Mouse (Mus musculus) myocyte (in vitro differentiated cells): ENCODE measurements at regions not wholly inside any gene's neighbourhood (a gene's known extent, or its start where the extent isn't known, plus 50 kb on each side); places are given as distances from the start of the nearest gene placed in this dataset.

Source experiments
- H3K27me3 ChIP-seq: one replicate; pipeline ENCODE4 v1.6.1; 2011; ENCODE audit not compliant: control insufficient read depth, insufficient read depth, insufficient read length
- H3K36me3 ChIP-seq: one replicate; pipeline ENCODE4 v1.6.1; 2011; ENCODE audit not compliant: control insufficient read depth, insufficient read depth
- H3K4me2 ChIP-seq: one replicate; pipeline ENCODE4 v1.6.1; 2011; ENCODE audit warnings: low read depth, control low read depth
- H3K4me3 ChIP-seq: one replicate; pipeline ENCODE4 v1.5.1; 2011; ENCODE audit warnings: mild to moderate bottlenecking, control low read depth, moderate library complexity
- H3K79me2 ChIP-seq: one replicate; pipeline ENCODE4 v1.6.1; 2011; ENCODE audit not compliant: control insufficient read depth, insufficient read depth
- H3ac ChIP-seq: one replicate; pipeline ENCODE4 v1.6.1; 2011; ENCODE audit not compliant: control insufficient read depth, insufficient read length
- CEBPB ChIP-seq: IDR thresholded peaks from 2 replicates; pipeline ENCODE4 v1.6.1; 2011; ENCODE audit warnings: mild to moderate bottlenecking, moderate library complexity; ENCODE audit not compliant: poor library complexity, insufficient read depth, severe bottlenecking
- E2F4 ChIP-seq: IDR thresholded peaks from one replicate; pipeline ENCODE4 v1.6.1; 2011; ENCODE audit warnings: mild to moderate bottlenecking, control low read depth, moderate library complexity; ENCODE audit not compliant: insufficient read depth
- MAX ChIP-seq: IDR thresholded peaks from one replicate; pipeline ENCODE4 v1.6.1; 2011; ENCODE audit warnings: low read depth, mild to moderate bottlenecking, control low read depth
- MYOD1 ChIP-seq, 3 experiments: IDR thresholded peaks; one replicate each; pipeline ENCODE4 v1.6.1; 2011; ENCODE audit warnings: control low read depth in 2 of 3, low read depth in 2 of 3, mild to moderate bottlenecking in 2 of 3, moderate library complexity in 1 of 3; ENCODE audit not compliant: insufficient read length in 2 of 3, control insufficient read depth in 1 of 3
- MYOG ChIP-seq, 3 experiments: IDR thresholded peaks; one replicate each; pipeline ENCODE4 v1.6.1; 2011; ENCODE audit warnings: control low read depth in 2 of 3, low read depth in 2 of 3, mild to moderate bottlenecking in 2 of 3; ENCODE audit not compliant: insufficient read length in 2 of 3, control insufficient read depth in 1 of 3, insufficient read depth in 1 of 3
- POLR2A ChIP-seq: IDR thresholded peaks from one replicate; pipeline ENCODE4 v1.6.1; 2011; ENCODE audit warnings: low read depth, mild to moderate bottlenecking, control low read depth, moderate library complexity; ENCODE audit not compliant: insufficient read length
- POLR2AphosphoS2 ChIP-seq: IDR thresholded peaks from one replicate; pipeline ENCODE4 v1.6.1; 2011; ENCODE audit warnings: low read depth, control low read depth; ENCODE audit not compliant: insufficient read length
- REST ChIP-seq: IDR thresholded peaks from one replicate; pipeline ENCODE4 v1.6.1; 2011; ENCODE audit warnings: mild to moderate bottlenecking, control low read depth, moderate library complexity; ENCODE audit not compliant: insufficient read depth, insufficient read length
- SRF ChIP-seq: IDR thresholded peaks from one replicate; pipeline ENCODE4 v1.6.1; 2011; ENCODE audit warnings: low read depth; ENCODE audit not compliant: control insufficient read depth, insufficient read length
- TCF12 ChIP-seq: IDR thresholded peaks from one replicate; pipeline ENCODE4 v1.6.1; 2011; ENCODE audit warnings: mild to moderate bottlenecking, control low read depth; ENCODE audit not compliant: poor library complexity, insufficient read depth, severe bottlenecking
- TCF3 ChIP-seq: IDR thresholded peaks from one replicate; pipeline ENCODE4 v1.6.1; 2011; ENCODE audit warnings: low read depth, control low read depth; ENCODE audit not compliant: insufficient read length
- USF1 ChIP-seq: IDR thresholded peaks from one replicate; pipeline ENCODE4 v1.6.1; 2011; ENCODE audit warnings: low read depth, mild to moderate bottlenecking, control low read depth, moderate library complexity

DNA sequence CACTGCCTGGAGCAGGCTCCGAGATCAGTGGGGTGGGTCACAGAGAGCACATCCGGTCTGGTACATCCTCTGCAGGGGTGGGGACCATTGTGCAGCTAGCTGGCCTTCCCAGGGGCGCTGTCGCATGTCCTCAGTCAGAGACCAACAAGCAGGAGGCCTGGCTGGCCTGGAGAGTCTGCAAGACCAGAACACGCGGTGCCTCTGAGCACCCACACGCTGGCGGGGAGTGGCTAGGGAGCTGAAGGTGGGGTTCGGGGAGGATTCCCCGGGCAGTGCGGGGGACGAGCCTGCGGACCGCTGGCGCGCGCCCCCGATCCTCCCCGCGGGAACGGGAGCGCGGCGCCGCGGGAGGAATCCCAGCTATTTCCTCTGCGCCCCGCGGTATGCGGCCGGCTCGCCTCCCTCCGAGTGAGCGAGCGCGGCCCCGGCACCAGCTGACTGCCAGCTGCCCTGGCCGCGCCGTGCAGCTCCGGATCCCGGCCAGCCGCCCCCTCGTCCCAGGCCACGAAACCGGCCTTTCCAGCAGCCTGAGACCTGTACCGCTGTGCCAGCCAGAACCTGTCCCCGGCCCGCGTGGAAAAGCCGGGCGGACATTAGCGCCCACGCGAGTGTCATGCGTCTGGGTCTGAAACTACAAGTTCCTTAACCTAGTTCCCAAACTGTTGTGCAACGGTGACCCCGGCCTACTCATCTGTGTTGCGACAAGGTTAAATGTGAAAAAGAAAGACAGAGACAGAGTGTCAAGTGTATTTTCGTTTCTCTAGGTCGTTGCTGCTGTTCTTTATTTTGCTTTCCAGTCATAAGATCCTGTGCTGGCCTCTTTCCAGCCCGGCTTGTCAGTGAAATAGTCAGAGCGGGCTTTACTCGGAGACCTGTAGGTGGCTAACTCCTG is 61.2 kb downstream of the Pkdcc start:
- H3K4me2 ChIP-seq, result peak overlapping the region; percentile 86
- H3K4me3 ChIP-seq, result peak overlapping the region; percentile 20
- H3K36me3 ChIP-seq, result no peaks in the 10 kb centered on the region
- H3K79me2 ChIP-seq, result no peaks in the 10 kb centered on the region
- H3K27me3 ChIP-seq, result no peaks in the 10 kb centered on the region
- peak; percentile 30 for TF ChIP-seq POLR2AphosphoS2
- no peak for TF ChIP-seq REST
- no peak for TF ChIP-seq USF1
- 0 out of 2 replicates have a peak, but pooled peaks have one; percentile 26 for TF ChIP-seq CEBPB
- TF ChIP-seq TCF12, result peak; percentile 16
- peak in 2 of 3 experiments; percentile 93 to 95 for TF ChIP-seq MYOG (IDR thresholded peaks at IDR 0.05; ENCODE audit: control insufficient read depth in 1 of 3, insufficient read depth in 1 of 3, insufficient read length in 2 of 3, low read depth in 2 of 3)
- TF ChIP-seq POLR2A, result peak; percentile 60
- TF ChIP-seq MYOD1 (IDR thresholded peaks at IDR 0.05; ENCODE audit: control insufficient read depth in 1 of 3, insufficient read length in 2 of 3, low read depth in 2 of 3), result peak in 2 of 3 experiments; percentile 86 to 94
- peak; percentile 88 for TF ChIP-seq TCF3
- H3ac ChIP-seq, result no peak overlapping the region

DNA sequence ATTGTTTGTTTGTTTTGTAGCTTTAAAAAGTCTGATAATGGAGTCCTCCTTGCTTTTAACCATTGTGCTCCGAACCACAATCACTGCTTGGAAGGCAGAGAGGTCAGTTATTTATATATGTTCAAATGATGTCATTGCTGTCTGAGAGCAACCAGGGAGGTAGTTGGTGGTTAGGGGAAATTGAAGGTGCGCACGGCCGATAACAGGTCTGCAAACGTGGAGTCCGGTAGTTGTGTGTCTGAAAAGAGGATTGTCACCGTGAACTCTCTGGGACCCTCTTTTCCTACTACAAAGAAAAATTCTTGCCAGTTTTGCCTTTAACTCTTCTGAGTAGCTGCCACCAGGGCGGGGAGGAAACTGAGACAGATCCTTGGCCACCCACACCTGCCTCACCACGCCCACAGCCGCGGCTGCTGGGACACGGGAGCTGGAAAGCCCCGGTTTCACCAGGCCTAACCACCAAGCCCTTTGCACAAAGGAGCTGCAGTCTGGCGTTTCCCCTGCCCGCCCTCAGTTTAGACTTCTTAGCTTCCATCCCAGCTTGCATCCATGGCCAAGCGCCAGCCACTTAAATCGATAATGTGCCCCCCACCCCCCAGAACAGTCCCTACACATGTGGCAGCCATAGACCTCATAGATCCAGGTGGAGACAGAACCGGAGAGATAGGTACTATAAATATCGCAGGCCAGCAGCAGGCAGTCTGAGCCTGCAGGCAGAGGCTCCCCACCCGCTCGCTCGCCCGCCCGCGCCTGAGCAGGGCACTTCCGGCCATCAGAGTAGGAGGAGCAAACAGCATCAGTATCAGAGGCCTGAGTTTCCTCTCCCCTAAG is 62.2 kb downstream of the Pkdcc start:
- TF ChIP-seq MYOD1 (IDR thresholded peaks at IDR 0.05; ENCODE audit: control insufficient read depth in 1 of 3, insufficient read length in 2 of 3, low read depth in 2 of 3) (peak in 2 of 3 experiments; percentile 58 to 79), MYOG (IDR thresholded peaks at IDR 0.05; ENCODE audit: control insufficient read depth in 1 of 3, insufficient read depth in 1 of 3, insufficient read length in 2 of 3, low read depth in 2 of 3) (peak in 2 of 3 experiments; percentile 69 to 90), E2F4 (no peak), TCF3 (peak; percentile 15), TCF12 (no peak)
- Histone ChIP-seq H3K4me2 (peak overlapping the region; percentile 86), H3ac (no peak overlapping the region), H3K27me3 (no peaks in the 10 kb centered on the region), H3K36me3 (no peaks in the 10 kb centered on the region), H3K79me2 (no peaks in the 10 kb centered on the region), H3K4me3 (peak overlapping the region; percentile 20)

DNA sequence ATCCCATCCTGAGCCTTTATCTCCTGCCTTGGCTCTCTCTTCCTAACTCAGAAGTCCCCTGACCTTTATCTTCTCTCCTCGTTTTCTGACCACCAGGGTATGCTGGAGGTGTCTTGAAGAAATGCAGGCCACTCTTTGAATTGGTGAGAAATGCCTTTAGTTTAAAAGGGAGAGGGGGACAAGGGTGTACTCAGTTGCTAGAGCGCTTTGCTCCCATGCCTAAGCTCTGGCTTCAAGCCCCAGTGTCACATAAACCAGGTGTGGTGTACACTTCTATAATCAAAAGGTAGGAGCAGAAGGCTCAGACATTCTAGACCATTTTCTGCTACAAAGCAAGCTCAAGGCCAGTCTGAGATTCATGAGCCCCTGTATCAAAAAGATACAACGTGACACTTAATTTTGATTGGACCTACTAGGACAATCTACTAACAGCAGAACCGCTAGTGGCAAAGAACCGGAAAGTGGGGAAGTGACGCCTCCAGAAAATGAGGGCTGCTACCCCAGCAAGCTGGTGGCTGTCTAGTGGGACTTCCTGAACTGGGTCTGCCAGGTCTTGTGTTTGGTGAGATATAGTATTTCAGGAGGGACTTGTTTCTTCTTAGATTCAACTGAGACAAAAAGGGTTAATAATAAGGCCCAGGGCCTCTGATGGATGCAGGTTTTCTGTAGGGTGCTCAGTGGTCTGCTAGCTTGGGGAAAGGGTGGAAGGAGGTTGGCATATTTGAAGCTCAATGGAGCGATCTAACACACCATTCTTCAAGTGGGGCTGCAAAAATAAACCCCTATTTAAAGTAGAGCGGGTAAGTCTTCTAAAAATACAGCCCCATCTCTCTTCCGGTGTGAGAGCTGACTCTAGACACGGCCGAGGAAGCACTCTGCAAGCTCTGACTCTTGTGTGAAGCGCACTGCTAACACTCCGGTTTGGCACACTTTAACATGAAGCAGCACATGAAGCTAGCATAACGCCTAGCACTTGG is 63.1 kb downstream of the Pkdcc start:
- Histone ChIP-seq H3K36me3 (no peaks in the 10 kb centered on the region), H3K4me3 (no peak overlapping the region), H3ac (no peak overlapping the region), H3K4me2 (peak overlapping the region; percentile 86), H3K27me3 (no peaks in the 10 kb centered on the region), H3K79me2 (no peaks in the 10 kb centered on the region)
- TF ChIP-seq MYOG (IDR thresholded peaks at IDR 0.05; ENCODE audit: control insufficient read depth in 1 of 3, insufficient read depth in 1 of 3, insufficient read length in 2 of 3, low read depth in 2 of 3), result no peak
- TF ChIP-seq MAX, result no peak
- no peak for TF ChIP-seq POLR2A
- no peak for TF ChIP-seq TCF12
- TF ChIP-seq POLR2AphosphoS2, result no peak
- no peak for TF ChIP-seq REST
- TF ChIP-seq USF1, result no peak
- TF ChIP-seq E2F4, result no peak
- TF ChIP-seq TCF3, result no peak

DNA sequence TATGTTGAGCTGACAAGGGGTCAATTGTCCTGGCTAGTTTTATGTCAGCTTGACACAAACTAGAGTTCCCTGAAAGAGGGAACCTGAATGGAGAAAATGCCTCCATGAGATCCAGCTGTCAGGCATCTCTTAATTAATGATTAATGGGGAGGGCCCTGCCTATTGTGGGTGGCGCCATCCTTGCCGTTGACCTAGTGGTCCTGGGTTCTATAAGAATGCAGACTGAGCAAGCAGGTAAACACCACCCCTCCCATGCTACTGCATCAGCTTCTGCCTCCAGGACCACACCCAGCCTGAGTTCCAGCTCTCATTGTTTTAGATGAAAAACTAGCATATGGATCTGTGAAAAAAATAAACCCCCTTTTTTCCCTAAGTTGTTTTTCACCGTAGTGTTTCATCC is 67.4 kb upstream of the Eml4 start:
- no peaks in the 10 kb centered on the region for H3K36me3 ChIP-seq
- no peaks in the 10 kb centered on the region for H3K27me3 ChIP-seq
- no peak for TF ChIP-seq REST
- TF ChIP-seq SRF, result no peak

More for the DNA sequence above, 67.4 kb upstream of the Eml4 start:
- Histone ChIP-seq H3K4me3 (no peak overlapping the region), H3ac (no peak overlapping the region), H3K79me2 (no peaks in the 10 kb centered on the region), H3K4me2 (no peak overlapping the region)
